Mouse (Mus musculus): ENCODE measurements around the gene Hist1h4n.

DNA sequence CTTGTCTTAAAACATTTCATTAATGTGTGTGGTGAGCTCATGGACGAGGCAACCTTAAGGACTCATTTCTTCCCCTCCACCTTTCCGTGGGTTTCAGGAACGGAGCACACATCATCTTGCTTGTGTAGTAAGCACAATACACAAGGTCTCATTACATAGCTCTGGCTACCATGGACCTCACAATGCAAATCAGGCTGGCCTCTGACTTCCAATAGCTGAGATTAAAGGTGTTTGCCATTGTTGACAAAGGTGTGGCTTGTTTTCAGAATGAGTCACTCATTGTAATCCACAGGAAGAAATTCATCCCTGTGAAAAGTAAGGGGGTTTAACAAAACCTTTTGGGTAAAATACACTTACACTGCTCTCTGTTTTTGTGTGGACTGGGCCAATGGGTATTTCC, 3.5 kb downstream of the Hist1h4n start:
- TF ChIP-seq CTCF (IDR thresholded peaks at IDR 0.05; ENCODE audit: low read depth) = no peak
- no peak for TF ChIP-seq EP300 (IDR thresholded peaks at IDR 0.05; ENCODE audit: low read depth)

All from heart, postnatal 0 days (tissue).